Mouse (Mus musculus) embryonic facial prominence, embryonic 12.5 days (tissue): ENCODE results near the gene Nxf1. TPM values are rescaled to one million over a fixed set of nuclear protein-coding genes. Genes with fewer than 3 reads are reported as not detected.
A peak's percentile ranks its signal among the peaks of the same experiment; 100 is the strongest.

Source experiments
- ATAC-seq: fragments of 200-750 bp; cut with Nextera tagmentation; 2 replicates; pipeline ENCODE4 v1.8.0; 2017; ENCODE audit not compliant: insufficient number of reproducible peaks, insufficient read depth, low FRiP score, low TSS enrichment
- H3K27ac ChIP-seq: fragments of 300-500 bp; sonication (generic); 2 replicates; pipeline ENCODE4 v1.5.1; 2016; ENCODE audit warnings: mild to moderate bottlenecking
- H3K27me3 ChIP-seq: fragments of 300-500 bp; sonication (generic); 2 replicates; pipeline ENCODE4 v1.6.1; 2016; ENCODE audit warnings: mild to moderate bottlenecking, moderate library complexity
- H3K36me3 ChIP-seq: fragments of 300-500 bp; sonication (generic); 2 replicates; pipeline ENCODE4 v1.6.1; 2016; ENCODE audit warnings: mild to moderate bottlenecking
- H3K4me1 ChIP-seq: fragments of 300-500 bp; sonication (generic); 2 replicates; pipeline ENCODE4 v1.6.1; 2016
- H3K4me2 ChIP-seq: fragments of 300-500 bp; sonication (generic); replicated peaks from 2 replicates; pipeline ENCODE4 v1.6.1; 2016; ENCODE audit warnings: mild to moderate bottlenecking, moderate library complexity
- H3K4me3 ChIP-seq: fragments of 300-500 bp; sonication (generic); 2 replicates; pipeline ENCODE4 v1.5.1; 2016; ENCODE audit warnings: mild to moderate bottlenecking
- H3K9ac ChIP-seq: fragments of 300-500 bp; sonication (generic); 2 replicates; pipeline ENCODE4 v1.6.1; 2016; ENCODE audit warnings: mild to moderate bottlenecking, moderate library complexity
- H3K9me3 ChIP-seq: fragments of 300-500 bp; sonication (generic); 2 replicates; pipeline ENCODE4 v1.6.1; 2016; ENCODE audit warnings: mild to moderate bottlenecking, moderate library complexity
- WGBS: fragments of 180-500 bp; shearing (Covaris S2); methylation state at CpG from one replicate; pipeline ENCODE4 v1.1.7; 2016; 5-methylcytosine and 5-hydroxymethylcytosine counted together
- polyA plus RNA-seq: library from polyadenylated mRNA; unstranded; fragments of >200 nt; fragmentation: Nextera tagmentation; extraction: Ambion mirVana; gene quantifications from 2 replicates; pipeline ENCODE4 v1.2.1, GENCODE M21; 2016

The Nxf1 gene
- polyA plus RNA-seq, 1 experiment from 2014 or later: 218 TPM

GRCm38 (mm10) chr19:8741243-8741869, 15.5 kb upstream of the Nxf1 start, which contains the start of gene Stx5a:
Stx5a (plus strand) TSS chr19:8741413.
- Histone ChIP-seq H3K27me3 (no peaks in the 10 kb centered on the region), H3K4me2 (peak within 1 kb of the TSS; percentile 99), H3K27ac (peak within 1 kb of the TSS; percentile 93), H3K4me3 (peak within 1 kb of the TSS; percentile 99), H3K36me3 (peaks cover 63% of the 10 kb centered on the region), H3K9ac (peak within 1 kb of the TSS; percentile 93), H3K9me3 (no peaks in the 10 kb centered on the region), H3K4me1 (peaks cover 20% of the 10 kb centered on the region)
- under 1% methylated on average over 36 of the region's 36 CpGs for WGBS
- ATAC-seq: peak; percentile 96

- peak overlapping the region; percentile 93 for H3K9ac ChIP-seq
- no peaks in the 10 kb centered on the region for H3K9me3 ChIP-seq
- H3K4me2 ChIP-seq: peak overlapping the region; percentile 99
- H3K4me3 ChIP-seq: peak overlapping the region; percentile 99
- H3K36me3 ChIP-seq: peaks cover 71% of the 10 kb centered on the region
- no peak for ATAC-seq
- H3K27me3 ChIP-seq: no peaks in the 10 kb centered on the region
- 17% methylated on average over 14 of the region's 14 CpGs for WGBS
- peaks cover 16% of the 10 kb centered on the region for H3K4me1 ChIP-seq
- peak overlapping the region; percentile 93; the same call in 1 of the 2 replicates for H3K27ac ChIP-seq
Observed at GRCm38 (mm10) chr19:8742176-8742575, 14.7 kb upstream of the Nxf1 start.

GRCm38 (mm10) chr19:8745382-8745781, 11.5 kb upstream of the Nxf1 start:
- Histone ChIP-seq H3K9ac (no peak overlapping the region), H3K27me3 (no peaks in the 10 kb centered on the region), H3K4me2 (no peak overlapping the region), H3K27ac (no peak overlapping the region), H3K9me3 (no peaks in the 10 kb centered on the region), H3K4me3 (no peak overlapping the region), H3K4me1 (peaks cover 16% of the 10 kb centered on the region), H3K36me3 (peaks cover 78% of the 10 kb centered on the region)
- 93% methylated on average over 1 of the region's 1 CpGs for WGBS
- no peak for ATAC-seq

- no peak overlapping the region for H3K9ac ChIP-seq
- WGBS: 75% methylated on average over 2 of the region's 2 CpGs
- no peaks in the 10 kb centered on the region for H3K9me3 ChIP-seq
- no peak overlapping the region for H3K27ac ChIP-seq
- H3K4me1 ChIP-seq: peaks cover 6% of the 10 kb centered on the region
- no peak overlapping the region for H3K4me3 ChIP-seq
- peaks cover 91% of the 10 kb centered on the region for H3K36me3 ChIP-seq
- no peaks in the 10 kb centered on the region for H3K27me3 ChIP-seq
- no peak overlapping the region for H3K4me2 ChIP-seq
- no peak for ATAC-seq
Observed at GRCm38 (mm10) chr19:8747368-8747767, 9.5 kb upstream of the Nxf1 start.

GRCm38 (mm10) chr19:8755652-8756051, 1.2 kb upstream of the Nxf1 start:
- Histone ChIP-seq H3K4me3 (no peak overlapping the region), H3K27ac (no peak overlapping the region), H3K36me3 (peaks cover 41% of the 10 kb centered on the region), H3K9me3 (no peaks in the 10 kb centered on the region), H3K4me1 (peaks cover 18% of the 10 kb centered on the region), H3K9ac (no peak overlapping the region), H3K4me2 (peak overlapping the region; percentile 61), H3K27me3 (no peaks in the 10 kb centered on the region)
- WGBS: 76% methylated on average over 3 of the region's 3 CpGs
- ATAC-seq: no peak

GRCm38 (mm10) chr19:8757471-8757998, 662 bp downstream of the Nxf1 start:
- peak overlapping the region; percentile 99 for H3K9ac ChIP-seq
- H3K4me2 ChIP-seq: peak overlapping the region; percentile 61
- H3K4me3 ChIP-seq: peak overlapping the region; percentile 100
- no peak for ATAC-seq
- no peaks in the 10 kb centered on the region for H3K27me3 ChIP-seq
- H3K4me1 ChIP-seq: peaks cover 18% of the 10 kb centered on the region
- no peaks in the 10 kb centered on the region for H3K9me3 ChIP-seq
- H3K27ac ChIP-seq: peak overlapping the region; percentile 93
- peaks cover 31% of the 10 kb centered on the region for H3K36me3 ChIP-seq
- WGBS: 7% methylated on average over 14 of the region's 14 CpGs

- Histone ChIP-seq H3K4me3 (no peak overlapping the region), H3K4me1 (peaks cover 18% of the 10 kb centered on the region), H3K4me2 (no peak overlapping the region), H3K9me3 (no peaks in the 10 kb centered on the region), H3K27me3 (no peaks in the 10 kb centered on the region), H3K36me3 (peaks cover 37% of the 10 kb centered on the region), H3K27ac (no peak overlapping the region), H3K9ac (no peak overlapping the region)
- no peak for ATAC-seq
- 82% methylated on average over 2 of the region's 2 CpGs for WGBS
Observed at GRCm38 (mm10) chr19:8758899-8759298, 2.0 kb downstream of the Nxf1 start.

- peaks cover 15% of the 10 kb centered on the region for H3K4me1 ChIP-seq
- H3K4me2 ChIP-seq: no peak overlapping the region
- H3K9me3 ChIP-seq: peaks cover 7% of the 10 kb centered on the region; the same call in 1 of the 2 replicates
- no peak for ATAC-seq
- no peak overlapping the region for H3K27ac ChIP-seq
- no peak overlapping the region for H3K9ac ChIP-seq
- WGBS: 82% methylated on average over 2 of the region's 2 CpGs
- peaks cover 39% of the 10 kb centered on the region for H3K36me3 ChIP-seq
- H3K27me3 ChIP-seq: no peaks in the 10 kb centered on the region
- H3K4me3 ChIP-seq: no peak overlapping the region
Observed at GRCm38 (mm10) chr19:8760757-8761156, 3.9 kb downstream of the Nxf1 start.

GRCm38 (mm10) chr19:8763276-8763675, 6.4 kb downstream of the Nxf1 start:
- no peak overlapping the region for H3K9ac ChIP-seq
- H3K27me3 ChIP-seq: no peaks in the 10 kb centered on the region
- ATAC-seq: no peak
- no peak overlapping the region for H3K4me2 ChIP-seq
- H3K4me3 ChIP-seq: no peak overlapping the region
- peaks cover 7% of the 10 kb centered on the region for H3K4me1 ChIP-seq
- peaks cover 7% of the 10 kb centered on the region; the same call in 1 of the 2 replicates for H3K9me3 ChIP-seq
- peaks cover 64% of the 10 kb centered on the region for H3K36me3 ChIP-seq
- no peak overlapping the region for H3K27ac ChIP-seq
- 90% methylated on average over 4 of the region's 4 CpGs for WGBS

- 95% methylated on average over 9 of the region's 9 CpGs for WGBS
- peaks cover 7% of the 10 kb centered on the region; the same call in 1 of the 2 replicates for H3K9me3 ChIP-seq
Observed at GRCm38 (mm10) chr19:8765562-8765961, 8.7 kb downstream of the Nxf1 start.

GRCm38 (mm10) chr19:8770567-8771270, 13.8 kb downstream of the Nxf1 start, which contains the start of gene Tmem223:
Tmem223 (plus strand) TSS chr19:8770996.
- ATAC-seq: 0 out of 2 replicates have a peak, but pooled peaks have one; percentile 24
- peak within 1 kb of the TSS; percentile 81 for H3K4me3 ChIP-seq
- peak within 1 kb of the TSS; percentile 90 for H3K27ac ChIP-seq
- peaks cover 59% of the 10 kb centered on the region for H3K36me3 ChIP-seq
- peak within 1 kb of the TSS; percentile 73 for H3K4me2 ChIP-seq
- WGBS: 23% methylated on average over 29 of the region's 29 CpGs
- peaks cover 29% of the 10 kb centered on the region for H3K4me1 ChIP-seq
- no peaks in the 10 kb centered on the region for H3K27me3 ChIP-seq
- peak within 1 kb of the TSS; percentile 90 for H3K9ac ChIP-seq
- H3K9me3 ChIP-seq: no peaks in the 10 kb centered on the region

More at GRCm38 (mm10) chr19:8765562-8765961, 8.7 kb downstream of the Nxf1 start:
- Histone ChIP-seq H3K27ac (no peak overlapping the region), H3K27me3 (no peaks in the 10 kb centered on the region), H3K4me3 (no peak overlapping the region), H3K4me1 (0 out of 2 replicates have a peak, but pooled peaks cover 4% of the 10 kb centered on the region), H3K36me3 (peaks cover 82% of the 10 kb centered on the region), H3K4me2 (no peak overlapping the region), H3K9ac (no peak overlapping the region)
- no peak for ATAC-seq
